Mouse (Mus musculus) T-helper 17 cell (primary cell): ENCODE measurements around the gene Olfm2.

Source experiments
- in situ Hi-C, 2 experiments: fragments of 300-600 bp; cut with MboI, MseI; formaldehyde crosslinking; loops; 1 replicate in 1 of 2; 2 replicates in 1 of 2; pipeline ENCODE4 v1.15.1; 2025; ENCODE audit warnings: high pct_unique_total_duplicates in 2 of 2

Gene Olfm2

DNA sequence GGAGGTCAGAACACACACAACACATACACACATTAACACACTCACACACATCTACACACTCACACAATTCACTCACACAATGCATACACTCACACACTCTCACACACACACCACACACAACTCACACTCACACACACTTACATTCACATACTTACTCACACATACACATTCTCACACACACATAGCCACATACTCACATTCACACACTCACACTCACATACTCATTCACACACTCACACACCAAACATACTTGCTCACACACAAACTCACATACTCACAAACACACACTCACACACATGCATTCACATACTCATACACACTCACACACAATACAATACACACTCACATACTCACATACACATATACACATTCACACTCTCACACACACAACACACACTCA is 40.7 kb downstream of the Olfm2 start:
- in situ Hi-C loops = loop anchor here in 1 of 2 experiments (5.0 kb wide), 1 partner anchor 103 kb away; no protein-coding TSS in a partner anchor

DNA sequence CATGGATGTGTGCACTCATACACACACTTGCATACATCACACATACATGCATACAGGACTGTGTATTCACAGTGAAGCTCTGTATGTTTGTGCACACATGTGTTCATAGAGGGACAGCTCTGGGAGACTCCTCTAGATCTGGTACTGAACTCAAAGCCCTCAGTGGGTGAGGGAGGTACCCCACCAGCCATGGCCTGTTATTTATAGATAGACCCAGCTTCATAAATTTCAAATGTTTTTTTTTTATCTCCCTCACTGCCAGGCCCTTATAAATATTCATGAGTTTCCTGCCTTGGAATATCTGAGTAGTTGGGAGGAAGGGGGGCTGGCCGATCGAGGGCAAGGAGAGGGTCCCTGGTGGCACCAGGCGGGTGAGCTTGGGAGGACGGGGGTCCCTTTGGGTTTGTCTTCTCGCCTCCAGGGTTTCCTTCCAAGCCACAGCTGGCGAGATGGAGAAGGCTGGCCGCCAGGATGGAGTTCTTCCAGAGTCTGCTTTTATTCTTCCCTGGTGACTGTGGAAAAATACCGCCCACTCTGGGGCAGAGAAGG is 42.2 kb downstream of the Olfm2 start:
- in situ Hi-C loops = no loop called here

DNA sequence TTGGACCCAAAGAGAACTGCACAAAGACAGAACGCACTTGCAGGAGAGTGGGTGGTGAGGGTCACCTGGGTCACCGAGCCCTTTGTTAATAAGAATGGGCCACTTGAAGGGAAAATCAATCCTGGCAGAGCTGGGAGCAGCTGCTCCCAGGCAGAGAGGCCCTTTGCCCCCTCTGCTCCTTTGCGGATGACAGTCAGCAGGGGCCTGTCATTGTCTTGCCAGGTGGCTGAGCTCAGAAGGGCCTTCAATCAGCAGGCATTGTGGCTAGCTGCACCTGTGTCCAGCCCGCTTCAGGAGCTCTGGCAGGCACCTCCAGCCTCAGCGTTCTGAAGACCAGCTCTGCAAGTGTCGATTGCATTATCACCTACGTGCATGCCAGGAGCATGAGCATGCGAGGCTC is 48.7 kb downstream of the Olfm2 start:
- in situ Hi-C loops = loop anchor here (10.0 kb wide), 2 partner anchors 533 to 1507 kb away; no protein-coding TSS in a partner anchor

DNA sequence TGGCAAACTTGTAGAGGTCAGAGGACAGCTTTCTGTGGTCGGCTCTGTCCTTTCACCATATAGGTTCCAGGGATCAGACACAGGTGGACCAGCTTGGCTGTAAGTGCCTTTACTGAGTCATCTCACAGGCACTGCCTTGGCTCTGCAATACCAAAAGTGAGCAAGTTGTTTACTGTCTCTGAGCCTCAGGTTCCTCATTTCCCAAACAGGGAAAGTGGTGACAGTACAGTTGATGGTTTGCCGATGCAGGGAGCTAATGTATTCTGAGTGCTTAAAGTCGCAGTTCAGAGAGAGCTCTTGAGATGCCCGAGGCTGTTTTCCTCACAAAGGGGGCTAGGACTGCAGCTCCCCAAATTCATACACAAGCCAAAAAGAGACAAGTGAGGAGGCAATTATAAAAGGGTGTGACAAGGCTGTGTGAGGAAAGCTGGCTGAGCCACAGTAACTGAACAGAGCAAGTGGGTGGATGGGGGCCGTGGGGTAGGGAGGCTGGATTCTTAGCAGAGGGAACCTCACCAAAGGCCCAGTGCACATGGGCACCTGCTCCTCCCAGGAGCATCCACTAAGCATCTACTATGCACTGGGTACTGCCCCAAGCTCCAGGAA is 49.9 kb downstream of the Olfm2 start:
- in situ Hi-C loops = loop anchor here (10.0 kb wide), 2 partner anchors 531 to 1509 kb away; no protein-coding TSS in a partner anchor

DNA sequence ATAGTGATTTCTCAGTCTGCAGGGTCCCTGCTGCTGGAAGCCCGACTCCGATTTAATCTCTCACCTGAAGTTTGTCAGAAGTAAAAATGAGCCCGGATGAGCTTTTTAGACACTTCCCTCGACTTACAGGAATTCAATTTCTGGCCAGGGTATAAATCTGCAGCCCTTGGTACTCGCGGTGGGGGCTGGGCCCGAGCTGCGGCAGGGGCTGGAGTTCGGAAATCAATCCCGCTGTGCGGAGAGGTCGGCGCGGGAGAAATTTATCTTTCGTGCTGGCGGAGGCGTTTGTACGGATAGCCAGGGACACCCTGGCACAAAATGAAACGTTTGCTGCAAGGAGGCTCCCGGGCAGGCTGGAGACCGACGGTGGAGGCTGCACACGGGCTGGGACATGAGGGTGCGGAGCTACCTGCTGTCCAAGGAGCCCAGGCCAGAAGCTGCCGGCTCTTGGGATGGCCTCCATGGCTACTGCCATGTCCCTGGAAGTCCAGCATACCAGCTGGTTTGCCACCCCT is 51.4 kb downstream of the Olfm2 start:
- in situ Hi-C loops = loop anchor here (10.0 kb wide), 2 partner anchors 530 to 1510 kb away; no protein-coding TSS in a partner anchor

DNA sequence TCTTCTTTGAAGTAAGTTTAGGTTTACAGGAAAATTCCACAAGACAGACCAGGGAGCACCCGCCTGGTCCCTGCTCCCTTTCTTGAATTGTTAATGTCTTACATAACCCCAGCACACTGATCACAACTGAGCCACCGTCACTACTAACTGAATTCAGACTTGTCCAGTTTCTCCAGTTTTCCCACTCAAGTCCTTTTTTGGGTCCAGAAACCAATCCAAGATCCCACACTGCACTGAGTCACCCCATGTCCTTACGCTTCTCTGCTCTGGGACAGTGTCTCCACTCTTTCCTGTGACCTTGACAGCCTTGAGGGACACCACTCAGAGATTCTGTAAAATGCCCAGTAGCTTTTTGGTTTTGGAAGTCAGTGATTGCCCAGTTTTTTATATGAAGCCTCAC is 53.3 kb downstream of the Olfm2 start:
- in situ Hi-C loops = loop anchor here (10.0 kb wide), 2 partner anchors 528 to 1512 kb away; no protein-coding TSS in a partner anchor

DNA sequence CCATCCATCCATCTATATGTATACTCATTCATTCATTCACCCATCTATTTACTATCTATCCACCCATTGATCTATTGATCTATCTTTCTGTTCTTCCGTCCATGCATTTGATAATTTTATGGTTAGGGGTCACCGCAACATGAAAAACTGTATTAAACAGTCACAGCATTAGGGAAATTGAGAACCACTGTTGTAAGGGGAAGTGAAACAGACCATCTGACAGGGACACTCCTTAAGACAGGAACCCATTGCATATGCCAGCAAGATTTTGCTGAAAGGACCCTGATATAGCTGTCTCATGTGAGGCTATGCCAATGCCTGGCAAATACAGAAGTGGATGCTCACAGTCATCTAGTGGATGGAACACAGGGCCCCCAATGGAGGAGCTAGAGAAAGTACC is 55.7 kb downstream of the Olfm2 start:
- in situ Hi-C loops = loop anchor here (10.0 kb wide), 2 partner anchors 526 to 1514 kb away; no protein-coding TSS in a partner anchor

DNA sequence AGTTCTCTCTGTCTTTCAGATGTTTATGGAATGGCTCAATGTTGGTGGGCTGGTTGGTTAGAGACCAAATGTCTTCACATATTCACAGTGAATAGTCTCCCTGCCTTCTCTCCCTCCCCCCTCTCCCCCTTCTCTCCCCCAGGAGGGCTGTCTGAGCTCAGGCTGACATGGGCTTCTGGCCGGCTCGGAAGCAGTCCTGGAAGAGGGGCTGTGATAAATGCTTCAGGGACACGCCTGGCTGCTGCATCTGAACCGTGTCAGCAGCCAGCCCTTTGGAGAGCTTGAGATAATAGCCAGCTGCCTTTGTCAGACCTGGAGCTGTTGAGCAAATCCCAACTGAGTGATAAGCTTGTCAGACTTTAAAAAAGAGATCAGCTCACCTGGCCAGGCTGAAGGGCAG is 56.2 kb downstream of the Olfm2 start:
- in situ Hi-C loops = loop anchor here (10.0 kb wide), 2 partner anchors 525 to 1515 kb away; no protein-coding TSS in a partner anchor

DNA sequence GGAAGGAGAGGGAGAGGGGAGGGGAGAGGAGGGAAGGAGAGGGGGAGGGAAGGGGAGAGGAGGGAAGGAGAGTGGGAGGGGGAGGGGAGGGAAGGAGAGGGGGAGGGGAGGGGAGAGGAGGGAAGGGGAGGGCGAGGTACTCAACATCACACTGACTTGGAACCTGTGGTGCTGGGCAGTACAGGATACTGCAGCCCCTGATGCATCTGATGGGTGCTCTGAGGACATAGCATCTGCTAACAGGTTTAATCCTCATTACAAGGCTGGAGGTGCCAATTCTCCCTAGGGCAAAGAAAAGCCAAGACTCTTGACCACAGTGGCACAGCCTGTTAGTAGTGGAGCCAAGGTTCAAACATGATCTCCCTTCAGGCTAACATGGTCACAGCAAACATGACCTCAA is 56.7 kb downstream of the Olfm2 start:
- in situ Hi-C loops = no loop called here

DNA sequence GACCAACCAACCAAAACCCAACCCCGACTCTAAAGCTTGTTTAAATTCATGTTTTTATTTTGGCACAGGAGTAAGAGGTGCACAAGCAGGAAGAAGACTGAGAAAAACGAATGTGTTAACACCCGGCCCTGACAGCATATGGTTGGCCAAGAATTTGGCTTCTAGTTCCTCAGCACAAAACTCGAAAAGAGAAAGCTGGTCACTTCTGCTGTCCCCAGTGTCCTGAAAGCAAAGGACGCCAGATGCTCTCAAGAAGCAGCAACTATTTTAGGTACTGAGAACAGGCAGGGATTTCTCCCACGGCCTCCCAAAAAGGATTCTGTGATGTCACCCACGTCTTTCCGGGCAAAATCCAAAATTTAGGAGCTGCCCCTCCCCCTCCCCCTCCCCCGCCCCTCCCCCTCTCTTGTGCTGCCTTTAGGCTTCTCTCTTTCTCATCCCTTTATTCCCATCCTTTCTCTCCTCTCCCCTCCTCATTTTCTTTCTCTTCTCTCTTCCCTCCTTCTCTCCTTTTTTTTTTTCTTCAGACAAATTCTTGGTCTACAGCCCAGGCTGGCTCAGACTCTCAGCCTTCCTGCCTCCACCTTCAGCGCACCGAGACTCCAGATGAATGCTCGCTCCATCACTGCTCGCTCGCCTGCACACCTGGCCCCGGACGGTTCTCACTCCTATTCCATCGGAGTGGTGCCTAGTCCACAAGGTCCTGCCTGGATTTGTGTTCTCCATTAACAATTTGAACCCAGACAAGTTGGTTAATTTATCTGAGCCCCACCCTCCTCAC is 60.9 kb downstream of the Olfm2 start:
- in situ Hi-C loops = no loop called here

DNA sequence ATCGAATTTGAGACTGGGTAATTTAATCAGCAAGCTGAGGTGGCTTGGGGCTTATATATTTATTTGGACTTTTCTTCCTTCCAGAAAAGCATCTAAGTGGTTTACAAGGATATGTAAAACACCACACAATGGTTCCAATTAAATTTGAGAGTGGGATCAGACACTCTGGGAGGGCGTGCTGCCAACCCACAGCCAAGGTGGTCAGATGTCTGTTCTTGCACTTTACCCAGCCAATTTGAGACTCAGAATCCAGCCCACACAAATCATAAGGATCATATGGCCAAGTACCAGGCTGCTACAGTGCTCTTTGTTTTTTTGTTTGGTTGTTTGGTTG is 63.8 kb downstream of the Olfm2 start:
- in situ Hi-C loops = no loop called here

DNA sequence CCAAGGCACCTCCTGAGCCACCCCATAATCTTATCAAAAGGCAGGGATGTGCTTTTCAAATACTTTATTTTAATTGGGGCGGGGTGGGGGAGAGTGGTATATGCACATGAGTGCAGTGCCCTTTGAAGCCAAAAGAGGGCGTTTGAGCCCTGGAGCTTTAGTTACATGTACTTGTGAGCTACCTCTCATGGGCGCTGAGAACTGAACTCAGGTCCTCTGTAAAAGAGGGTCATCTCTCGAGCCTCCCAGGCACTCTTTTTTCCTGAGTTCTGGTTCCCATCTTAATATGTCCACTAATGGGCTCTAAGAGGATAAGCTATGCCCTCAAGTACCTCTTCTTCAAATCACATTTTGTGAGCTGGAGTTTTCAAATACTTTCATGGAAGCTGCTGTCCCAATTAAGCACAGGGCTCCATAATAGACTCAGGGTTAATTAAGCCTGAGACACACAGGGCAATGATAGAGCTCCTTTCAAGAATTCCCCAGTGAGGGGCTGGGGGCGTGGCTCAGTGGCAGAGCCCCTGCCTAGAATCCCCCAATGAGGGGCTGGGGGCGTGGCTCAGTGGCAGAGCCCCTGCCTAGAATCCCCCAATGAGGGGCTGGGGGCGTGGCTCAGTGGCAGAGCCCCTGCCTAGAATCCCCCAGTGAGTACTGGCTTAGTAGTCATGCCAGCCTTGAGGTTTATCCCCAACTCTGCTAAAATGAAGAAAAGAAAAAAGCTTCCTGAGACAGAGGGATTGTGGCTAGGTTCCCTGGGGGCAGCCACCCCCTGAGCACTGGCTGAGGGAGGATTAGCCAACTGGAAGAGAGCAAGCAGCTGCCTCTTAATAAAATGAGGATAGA is 64.4 kb downstream of the Olfm2 start:
- in situ Hi-C loops = no loop called here

DNA sequence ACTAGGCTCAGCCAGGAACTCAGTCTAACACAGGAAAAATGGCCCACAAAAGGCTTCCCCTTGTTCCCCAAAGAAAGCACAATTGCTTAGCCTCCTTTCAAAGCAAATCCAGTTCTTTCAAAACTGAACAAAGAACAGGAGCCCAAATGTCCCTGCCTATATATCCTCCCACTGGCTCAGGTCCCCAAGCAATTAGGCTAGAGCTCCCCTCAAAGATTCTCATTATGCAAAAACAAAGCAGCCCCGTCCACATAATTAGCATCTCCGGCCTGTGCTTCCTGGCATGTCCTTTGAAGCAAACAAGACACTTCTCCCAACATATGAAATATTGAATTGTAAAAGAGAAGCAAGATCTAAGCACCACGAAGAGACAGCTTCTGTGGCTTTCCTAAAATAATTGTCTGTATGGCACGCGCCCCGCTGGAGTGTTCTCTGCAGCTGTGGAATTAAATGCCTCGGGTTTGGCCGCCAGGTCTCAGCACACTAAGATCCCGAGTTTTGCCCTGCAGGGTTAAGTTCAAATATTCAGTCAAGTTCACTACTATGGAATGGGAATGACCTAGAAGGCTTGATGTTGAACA is 65.7 kb downstream of the Olfm2 start:
- in situ Hi-C loops = no loop called here

DNA sequence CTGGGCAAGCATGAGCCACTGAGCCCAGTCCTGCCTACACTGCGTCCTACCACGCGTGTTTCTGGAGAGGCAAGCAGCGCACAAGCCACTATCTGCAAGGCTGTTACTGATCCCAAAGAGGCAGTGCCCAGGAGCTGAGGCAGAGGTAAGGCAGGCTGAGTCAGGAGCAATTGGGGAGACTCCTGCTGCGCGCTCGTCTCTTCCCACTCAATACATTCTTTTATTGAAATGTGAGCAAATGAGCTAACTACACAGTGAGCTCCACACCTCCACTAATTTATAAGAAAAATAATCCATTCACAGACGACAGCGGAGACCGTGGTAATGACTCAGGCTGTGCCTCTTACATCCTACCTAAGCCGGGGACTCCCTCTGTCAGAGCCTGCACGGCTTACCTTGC is 68.3 kb downstream of the Olfm2 start:
- in situ Hi-C loops = no loop called here

DNA sequence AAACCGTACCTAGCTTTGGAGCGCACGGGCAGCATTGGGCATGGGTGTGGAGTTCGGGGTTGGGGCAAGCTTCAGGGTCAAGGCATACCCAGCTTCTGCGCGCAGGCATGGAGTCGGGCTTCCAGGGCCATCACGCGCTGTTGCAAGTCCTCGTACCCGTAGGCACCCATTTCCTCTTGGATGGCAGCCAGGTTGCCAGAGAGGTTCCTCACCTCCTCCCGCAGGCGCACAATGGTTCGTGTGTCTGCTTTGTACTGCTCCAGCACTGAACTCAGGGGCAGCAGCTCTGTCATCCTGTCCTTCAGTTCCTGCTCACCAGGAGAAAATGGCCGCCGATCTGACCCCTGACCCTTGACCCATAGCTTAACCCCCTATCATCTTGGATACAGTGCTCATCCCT is 74.1 kb downstream of the Olfm2 start:
- in situ Hi-C loops = no loop called here

DNA sequence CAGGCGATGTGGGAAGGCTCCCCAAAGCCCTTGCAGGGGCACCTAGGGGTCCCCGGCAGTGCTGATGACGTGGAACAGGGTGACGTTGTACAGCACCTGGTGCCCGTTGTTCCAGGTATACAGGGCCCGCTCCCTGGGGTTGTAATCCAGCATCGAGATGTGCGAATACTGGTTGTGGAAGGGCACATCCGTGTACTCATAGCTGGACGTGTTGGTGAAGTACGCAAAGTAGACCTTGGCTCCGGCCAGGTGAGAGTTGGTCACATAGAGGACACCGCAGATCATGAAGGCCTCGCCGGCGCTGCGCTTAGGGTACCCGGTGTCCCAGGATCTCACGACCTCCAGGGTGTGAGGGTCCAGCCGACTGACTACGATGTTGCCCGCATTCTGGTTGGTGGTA is 78.1 kb downstream of the Olfm2 start:
- in situ Hi-C loops = loop anchor here in 1 of 2 experiments (10.0 kb wide), 1 partner anchor 757 kb away; the partner anchor contains the start of gene Dnm2

DNA sequence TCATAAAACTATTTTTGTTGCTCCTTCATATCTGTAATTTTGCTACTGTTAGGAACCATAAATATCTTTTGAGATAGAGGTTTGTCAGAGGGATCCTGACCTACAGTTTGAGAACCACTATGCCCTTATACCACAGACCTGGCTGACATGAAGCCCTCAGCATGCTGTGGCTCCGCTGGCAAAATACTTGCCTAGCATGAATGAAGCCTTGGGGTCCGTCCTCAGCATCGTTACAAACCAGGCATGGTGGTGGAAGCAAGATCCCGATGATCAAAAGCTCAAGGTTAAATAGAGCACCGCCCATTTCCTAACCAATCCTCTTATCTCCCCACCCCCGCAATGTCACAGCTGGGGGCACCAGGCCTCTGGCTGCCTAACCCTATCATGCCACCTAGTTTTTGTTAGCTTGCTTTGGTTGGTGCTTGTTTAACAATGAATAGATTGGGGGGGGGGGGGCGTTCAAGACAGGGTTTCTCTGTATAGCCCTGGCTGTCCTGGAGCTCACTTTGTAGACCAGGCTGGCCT is 79.6 kb downstream of the Olfm2 start:
- in situ Hi-C loops = loop anchor here in 1 of 2 experiments (10.0 kb wide), 1 partner anchor 758 kb away; the partner anchor contains the start of gene Dnm2

DNA sequence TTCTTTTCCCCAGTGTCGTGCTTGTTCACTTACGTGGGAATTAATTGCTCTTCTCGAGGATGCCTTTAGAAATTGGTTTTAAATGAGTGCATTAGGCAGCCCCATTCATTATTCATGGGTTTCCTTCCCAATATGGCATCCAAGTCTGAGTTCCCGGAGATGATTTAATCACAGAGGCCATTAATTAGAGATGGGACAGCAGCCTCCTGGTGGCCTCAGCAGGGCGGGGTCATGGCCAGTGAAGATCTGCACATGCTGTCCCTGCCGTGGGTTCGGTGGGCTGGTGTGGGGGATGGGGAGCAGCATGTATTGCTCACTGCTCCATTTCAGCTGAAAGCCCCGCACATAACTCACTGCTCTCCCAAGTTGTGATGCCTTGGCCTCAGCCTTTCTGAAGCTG is 80.2 kb downstream of the Olfm2 start:
- in situ Hi-C loops = loop anchor here in 1 of 2 experiments (10.0 kb wide), 1 partner anchor 759 kb away; the partner anchor contains the start of gene Dnm2

DNA sequence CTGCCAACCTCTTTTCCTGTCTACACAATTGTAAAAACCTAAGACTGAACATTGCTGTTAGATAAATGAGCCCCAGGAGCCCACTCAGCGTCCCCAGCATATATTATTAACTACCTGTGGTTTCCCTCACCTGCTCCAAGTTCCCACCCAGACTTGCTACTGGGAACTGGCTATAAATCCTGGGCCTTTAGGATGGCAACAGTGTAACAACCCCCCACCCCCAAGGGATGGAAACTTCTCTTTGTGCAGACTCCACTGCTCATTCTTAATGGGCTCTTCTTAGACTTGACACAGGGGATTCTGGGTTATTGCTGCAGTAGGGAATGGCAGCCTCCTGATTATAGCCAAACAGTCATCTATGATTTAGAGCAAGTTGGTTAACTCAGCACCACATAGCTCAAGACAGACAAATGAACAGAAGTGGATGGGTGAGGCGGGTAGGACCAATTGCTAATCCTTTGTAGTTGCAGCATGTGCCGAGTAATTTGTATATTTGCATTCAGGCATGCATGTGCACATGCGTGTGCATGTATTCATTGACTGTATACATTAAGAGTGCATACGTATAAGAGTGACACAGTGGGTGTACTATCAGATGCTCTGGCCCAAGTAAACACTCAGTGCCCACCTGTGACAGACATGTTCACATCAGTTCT is 81.0 kb downstream of the Olfm2 start:
- in situ Hi-C loops = loop anchor here in 1 of 2 experiments (10.0 kb wide), 1 partner anchor 760 kb away; the partner anchor contains the start of gene Dnm2

DNA sequence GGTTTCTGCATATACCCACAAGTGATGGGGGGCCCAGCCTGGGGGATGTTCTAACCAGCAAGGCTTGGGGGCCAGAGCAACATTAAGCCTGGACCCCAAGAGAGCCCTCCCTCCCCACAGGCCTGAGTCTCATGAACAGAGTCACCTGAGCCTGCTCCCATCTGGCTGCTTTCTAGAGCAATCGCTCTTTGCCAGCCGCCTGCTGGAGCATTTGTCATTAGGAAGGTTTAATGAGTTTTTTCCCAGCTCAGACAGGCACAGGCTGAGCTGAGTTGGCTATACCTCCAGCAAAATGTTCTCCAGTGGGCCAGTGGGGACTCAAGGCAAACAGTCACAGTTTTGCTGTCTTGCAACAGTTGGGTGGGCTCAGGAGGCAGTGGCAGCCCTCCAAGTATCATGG is 81.8 kb downstream of the Olfm2 start:
- in situ Hi-C loops = loop anchor here in 1 of 2 experiments (10.0 kb wide), 1 partner anchor 760 kb away; the partner anchor contains the start of gene Dnm2
